Mouse (Mus musculus) heart, embryonic 14.5 days (tissue): ENCODE measurements around the gene Bahcc1. TPM values are rescaled to one million over a fixed set of nuclear protein-coding genes. Genes with fewer than 3 reads are reported as not detected.
A peak's percentile ranks its signal among the peaks of the same experiment; 100 is the strongest.

Experiments
- ATAC-seq: fragments of 200-750 bp; cut with Nextera tagmentation; 2 replicates; pipeline ENCODE4 v1.8.0; 2017; ENCODE audit warnings: low read depth, moderate TSS enrichment; ENCODE audit not compliant: insufficient number of reproducible peaks, insufficient read depth, low FRiP score
- H3K27ac ChIP-seq, 2 experiments: fragments of 200-500 bp in 1 of 2; fragments of 300-500 bp in 1 of 2; sonication (generic) in 1 of 2; replicated peaks in 1 of 2; 2 replicates each; pipeline ENCODE4 v1.5.1; 2012 to 2014; ENCODE audit warnings: low read depth in 2 of 2, low read length in 2 of 2, control low read depth in 1 of 2, mild to moderate bottlenecking in 1 of 2, mixed read lengths in 1 of 2; ENCODE audit not compliant: control insufficient read depth in 1 of 2, insufficient read depth in 1 of 2
- H3K27me3 ChIP-seq: fragments of 300-500 bp; sonication (generic); 2 replicates; pipeline ENCODE4 v1.6.1; 2014; ENCODE audit warnings: mild to moderate bottlenecking, low read length, control low read depth; ENCODE audit not compliant: control insufficient read depth, insufficient read depth
- H3K36me3 ChIP-seq: fragments of 300-500 bp; sonication (generic); 2 replicates; pipeline ENCODE4 v1.6.1; 2014; ENCODE audit warnings: mild to moderate bottlenecking, control low read depth, low read length, mixed read lengths; ENCODE audit not compliant: control insufficient read depth, insufficient read depth
- H3K4me1 ChIP-seq, 2 experiments: fragments of 200-500 bp in 1 of 2; fragments of 300-500 bp in 1 of 2; sonication (generic) in 1 of 2; 2 replicates each; pipeline ENCODE4 v1.6.1; 2012 to 2014; ENCODE audit warnings: low read length in 2 of 2, control low read depth in 1 of 2, mixed read lengths in 1 of 2; ENCODE audit not compliant: control insufficient read depth in 2 of 2, insufficient read depth in 2 of 2
- H3K4me2 ChIP-seq: fragments of 300-500 bp; sonication (generic); 2 replicates; pipeline ENCODE4 v1.6.1; 2014; ENCODE audit warnings: mild to moderate bottlenecking, low read length
- H3K4me3 ChIP-seq, 2 experiments: fragments of 200-500 bp in 1 of 2; fragments of 300-500 bp in 1 of 2; sonication (generic) in 1 of 2; 2 replicates each; pipeline ENCODE4 v1.5.1; 2012 to 2014; ENCODE audit warnings: low read length in 2 of 2, mild to moderate bottlenecking in 2 of 2, control low read depth in 1 of 2, low read depth in 1 of 2, moderate library complexity in 1 of 2; ENCODE audit not compliant: control insufficient read depth in 1 of 2, insufficient read depth in 1 of 2
- H3K9ac ChIP-seq: fragments of 300-500 bp; sonication (generic); 2 replicates; pipeline ENCODE4 v1.6.1; 2014; ENCODE audit warnings: mild to moderate bottlenecking, low read length
- H3K9me3 ChIP-seq: fragments of 300-500 bp; sonication (generic); 2 replicates; pipeline ENCODE4 v1.6.1; 2016; ENCODE audit warnings: low read length, control low read depth; ENCODE audit not compliant: control insufficient read depth
- whole genome bisulfite sequencing: fragments of 180-500 bp; shearing (Covaris S2); extraction: QIAGEN DNeasy Blood & Tissue Kit; methylation state at CpG from one replicate; pipeline ENCODE4 v1.1.7; 2014; 5-methylcytosine and 5-hydroxymethylcytosine counted together
- polyA plus RNA-seq: library from polyadenylated mRNA; unstranded; fragments of >200 nt; fragmentation: Nextera tagmentation; extraction: Ambion mirVana; gene quantifications from 2 replicates; pipeline ENCODE4 v1.2.1, GENCODE M21; 2014

Gene Bahcc1
- polyA plus RNA-seq, 1 experiment from 2014 or later = 9.1 TPM

DNA sequence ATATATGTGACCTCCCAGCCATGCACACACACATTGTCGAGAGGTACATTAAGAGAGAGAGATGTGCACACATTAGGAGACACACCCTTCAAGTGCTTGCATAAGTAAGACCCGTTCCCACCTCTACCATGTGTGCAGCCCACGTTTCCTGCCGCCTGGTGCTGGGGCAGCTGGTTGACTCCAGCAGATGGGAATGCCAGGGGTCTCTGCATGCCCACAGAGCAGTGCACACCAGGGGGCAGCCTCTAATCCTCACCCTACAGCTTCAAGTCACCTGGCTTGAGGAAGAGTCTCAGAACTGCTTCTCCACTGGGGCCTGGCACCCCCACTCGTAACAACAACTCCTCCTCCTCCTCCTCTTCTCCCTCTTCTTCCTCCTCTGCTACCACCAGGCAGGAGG lies 19.7 kb downstream of the Bahcc1 start:
- Histone ChIP-seq H3K27ac (peak overlapping the region; percentile 3 to 66; a peak in 1 of 4 replicates), H3K4me3 (no peak overlapping the region), H3K36me3 (no peaks in the 10 kb centered on the region), H3K4me1 (peaks cover 77 to 96% of the 10 kb centered on the region in 2 experiments), H3K27me3 (no peaks in the 10 kb centered on the region), H3K9me3 (no peaks in the 10 kb centered on the region), H3K4me2 (peak overlapping the region; percentile 12; the same call in 1 of the 2 replicates), H3K9ac (no peak overlapping the region)
- 29% methylated on average over 5 of the region's 5 CpGs for WGBS
- ATAC-seq = no peak

DNA sequence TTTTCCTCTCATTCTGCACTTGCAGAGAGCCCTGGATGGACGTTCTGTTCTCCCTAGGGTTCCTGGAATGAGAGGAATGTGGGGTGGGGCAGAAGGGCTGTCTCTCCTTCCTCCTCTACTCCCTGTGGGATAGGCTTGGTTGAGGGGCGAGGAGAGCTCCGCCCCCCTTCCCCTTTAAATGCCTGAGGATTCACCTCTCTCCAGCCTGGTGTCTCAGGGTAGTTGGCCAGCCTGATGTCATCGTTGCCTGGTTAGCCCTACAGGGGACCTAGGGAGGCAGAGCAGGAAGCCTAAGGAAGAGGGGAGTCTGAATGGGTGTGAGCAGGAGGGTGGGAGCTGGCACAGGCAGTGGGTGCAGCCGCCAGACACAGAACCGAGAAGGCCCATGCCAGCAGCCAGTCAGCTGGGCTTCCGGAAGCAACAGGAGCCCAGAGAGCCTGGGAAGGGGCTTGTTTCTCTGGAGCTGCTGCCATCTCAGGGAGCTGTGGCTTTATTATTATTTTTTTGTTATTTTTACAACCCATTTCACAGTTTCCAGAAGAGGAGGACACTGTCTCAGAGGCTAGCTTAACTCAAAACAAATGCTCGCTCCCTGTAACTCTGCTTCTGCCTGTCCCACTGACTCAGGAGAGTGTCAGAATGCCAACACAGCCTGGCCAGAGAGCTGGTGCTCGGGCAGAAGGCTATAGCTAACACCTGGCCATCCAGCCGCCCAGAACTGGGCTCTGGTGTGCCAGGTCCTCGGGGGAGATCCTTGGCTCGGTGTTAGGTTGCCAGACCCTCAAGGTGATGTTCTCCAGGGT lies 20.3 kb downstream of the Bahcc1 start:
- WGBS = 48% methylated on average over 12 of the region's 12 CpGs
- no peaks in the 10 kb centered on the region for H3K9me3 ChIP-seq
- no peak for ATAC-seq
- no peak overlapping the region for H3K4me3 ChIP-seq
- H3K4me2 ChIP-seq = peak overlapping the region; percentile 12
- peaks cover 75 to 92% of the 10 kb centered on the region in 2 experiments for H3K4me1 ChIP-seq
- H3K27me3 ChIP-seq = no peaks in the 10 kb centered on the region
- peak overlapping the region; percentile 3 to 66; a peak in 1 of 4 replicates for H3K27ac ChIP-seq
- no peaks in the 10 kb centered on the region for H3K36me3 ChIP-seq
- H3K9ac ChIP-seq = no peak overlapping the region; the same call in 1 of the 2 replicates

DNA sequence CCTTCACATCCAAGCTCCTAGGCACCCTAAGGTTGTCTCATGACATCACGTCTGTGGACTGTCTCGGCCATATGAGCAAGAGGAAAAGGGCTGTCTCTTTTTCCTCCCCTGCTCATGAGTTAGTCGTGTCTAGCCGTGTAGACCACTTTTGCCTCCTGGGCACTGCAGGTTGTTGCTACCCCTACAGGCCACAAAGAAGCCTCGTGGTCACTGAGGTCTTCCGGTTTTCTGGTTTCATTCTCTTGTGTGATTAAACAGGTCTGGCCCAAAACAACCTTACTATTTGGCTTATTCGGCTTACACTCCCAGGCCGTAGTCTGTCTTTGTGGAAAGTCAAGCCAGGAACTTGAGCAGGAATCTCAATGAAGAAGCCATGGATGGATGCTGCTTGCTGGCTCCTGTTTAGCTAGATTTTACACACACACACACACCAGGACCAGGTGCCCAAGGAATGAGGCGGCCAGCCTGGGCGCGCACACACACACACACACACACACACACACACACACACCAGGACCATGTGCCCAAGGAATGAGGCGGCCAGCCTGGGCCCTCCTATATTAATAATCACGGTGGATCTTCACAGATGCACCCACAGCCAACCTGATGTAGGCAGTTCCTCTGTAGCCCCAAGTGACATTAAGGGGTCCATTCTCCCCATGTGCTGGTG lies 21.0 kb downstream of the Bahcc1 start:
- Histone ChIP-seq H3K9ac (no peak overlapping the region), H3K4me1 (peaks cover 68 to 88% of the 10 kb centered on the region in 2 experiments), H3K4me2 (no peak overlapping the region), H3K4me3 (no peak overlapping the region), H3K9me3 (no peaks in the 10 kb centered on the region), H3K36me3 (no peaks in the 10 kb centered on the region), H3K27ac (no peak overlapping the region), H3K27me3 (no peaks in the 10 kb centered on the region)
- no peak for ATAC-seq
- WGBS = 88% methylated on average over 13 of the region's 13 CpGs

DNA sequence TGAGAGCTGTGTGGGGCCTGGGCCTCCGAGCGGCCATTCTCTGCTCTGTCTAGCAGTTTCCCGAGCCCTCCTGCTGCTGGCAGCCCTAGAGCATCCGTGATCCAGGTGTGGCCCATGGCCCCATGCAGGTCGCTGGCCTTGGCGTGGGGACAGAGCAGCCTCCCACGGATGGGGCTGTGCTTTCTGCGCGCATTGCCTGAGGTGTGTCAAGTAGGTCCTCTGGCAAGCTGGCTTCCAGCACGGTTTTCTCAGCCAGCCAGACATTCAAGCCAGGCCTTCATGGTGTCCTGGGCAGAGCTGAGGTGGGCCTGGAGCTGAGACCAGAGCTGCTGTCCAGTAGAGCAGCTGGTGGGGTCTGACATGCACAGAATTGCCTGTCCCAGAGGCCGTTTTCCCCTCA lies 21.7 kb downstream of the Bahcc1 start:
- Histone ChIP-seq H3K27ac (peak overlapping the region; percentile 34 to 81), H3K9me3 (no peaks in the 10 kb centered on the region), H3K4me1 (peaks cover 68 to 88% of the 10 kb centered on the region in 2 experiments), H3K9ac (0 out of 2 replicates have a peak overlapping the region, but pooled peaks have one; percentile 27), H3K27me3 (no peaks in the 10 kb centered on the region), H3K4me3 (no peak overlapping the region), H3K4me2 (peak overlapping the region; percentile 19; the same call in 1 of the 2 replicates), H3K36me3 (no peaks in the 10 kb centered on the region)
- 78% methylated on average over 11 of the region's 11 CpGs for WGBS
- ATAC-seq = no peak

DNA sequence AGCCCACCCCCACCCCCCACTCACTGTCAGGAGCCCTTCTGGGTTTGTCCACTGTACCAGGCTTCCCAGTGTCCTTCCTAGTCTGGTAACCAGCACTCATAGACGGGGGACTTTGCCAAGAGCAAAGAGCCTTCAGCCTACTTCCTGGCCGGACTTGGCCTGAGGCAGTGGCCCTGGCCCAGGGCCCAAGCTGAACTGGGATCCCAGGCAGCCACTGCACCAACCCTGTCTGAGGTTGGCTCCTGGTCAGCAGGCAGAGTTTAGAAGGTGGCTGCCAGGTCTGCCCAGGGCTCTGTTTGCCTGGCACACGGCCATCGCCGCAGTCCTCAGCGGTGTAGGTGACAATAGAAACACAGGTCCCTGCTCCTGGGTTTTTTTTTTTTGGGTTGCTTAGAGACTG lies 22.3 kb downstream of the Bahcc1 start:
- Histone ChIP-seq H3K4me2 (peak overlapping the region; percentile 19; the same call in 1 of the 2 replicates), H3K9me3 (no peaks in the 10 kb centered on the region), H3K36me3 (no peaks in the 10 kb centered on the region), H3K4me1 (peaks cover 71 to 85% of the 10 kb centered on the region in 2 experiments), H3K9ac (peak overlapping the region; percentile 27; the same call in 1 of the 2 replicates), H3K27ac (peak overlapping the region; percentile 38 to 81), H3K4me3 (no peak overlapping the region), H3K27me3 (no peaks in the 10 kb centered on the region)
- 29% methylated on average over 6 of the region's 6 CpGs for WGBS
- ATAC-seq = peak; percentile 54; the same call in 1 of the 2 replicates

DNA sequence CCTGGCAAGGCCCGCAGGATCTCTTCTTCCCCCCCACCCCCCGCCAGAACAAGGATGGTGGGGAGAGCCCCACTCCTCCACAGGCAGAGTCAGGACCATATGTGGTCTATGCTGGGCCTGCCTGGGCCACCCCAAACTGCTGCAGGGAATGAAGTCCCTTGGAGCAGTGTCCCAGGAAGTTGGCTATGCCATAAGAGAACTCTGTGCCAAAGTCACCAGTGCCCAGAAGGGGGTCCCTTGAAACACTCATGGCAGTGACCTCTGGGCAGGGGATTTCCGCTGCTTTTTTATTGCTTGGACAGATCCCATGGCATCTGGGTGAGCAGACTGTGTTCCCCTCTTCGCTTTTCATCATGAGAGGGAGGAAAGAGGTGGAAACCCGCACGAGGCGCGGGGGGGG lies 22.8 kb downstream of the Bahcc1 start:
- no peaks in the 10 kb centered on the region for H3K36me3 ChIP-seq
- H3K4me3 ChIP-seq = no peak overlapping the region
- peak overlapping the region; percentile 19; the same call in 1 of the 2 replicates for H3K4me2 ChIP-seq
- H3K27ac ChIP-seq = peak overlapping the region; percentile 38 to 81; a peak in 2 of 4 replicates
- peak overlapping the region; percentile 27; the same call in 1 of the 2 replicates for H3K9ac ChIP-seq
- no peaks in the 10 kb centered on the region for H3K27me3 ChIP-seq
- H3K9me3 ChIP-seq = no peaks in the 10 kb centered on the region
- H3K4me1 ChIP-seq = peaks cover 69 to 84% of the 10 kb centered on the region in 2 experiments
- no peak for ATAC-seq
- WGBS = 73% methylated on average over 8 of the region's 8 CpGs

DNA sequence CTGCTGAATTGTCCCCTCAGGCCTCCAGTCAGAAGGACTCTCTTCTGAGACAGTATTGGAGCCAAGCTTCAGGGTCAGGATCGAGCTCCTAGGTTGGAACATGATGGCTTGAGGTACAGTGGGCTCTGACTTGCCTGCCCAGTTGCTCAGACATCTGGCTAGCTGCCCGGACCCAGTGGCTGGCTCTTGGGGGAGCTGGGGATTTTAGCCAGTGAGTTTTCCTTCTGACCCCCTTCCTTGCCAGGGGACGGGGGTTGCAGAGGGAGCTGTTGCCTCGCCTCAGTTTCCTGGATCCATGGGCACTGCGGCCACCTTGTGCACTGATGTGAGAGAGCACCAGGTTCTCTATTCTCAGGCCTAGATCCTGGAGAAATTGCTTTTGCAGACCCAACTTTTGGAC lies 23.4 kb downstream of the Bahcc1 start:
- Histone ChIP-seq H3K4me2 (no peak overlapping the region), H3K9ac (no peak overlapping the region), H3K9me3 (no peaks in the 10 kb centered on the region), H3K36me3 (no peaks in the 10 kb centered on the region), H3K4me1 (peaks cover 68 to 84% of the 10 kb centered on the region in 2 experiments), H3K4me3 (no peak overlapping the region), H3K27ac (no peak overlapping the region), H3K27me3 (no peaks in the 10 kb centered on the region)
- WGBS = 78% methylated on average over 5 of the region's 5 CpGs
- no peak for ATAC-seq
